Mouse (Mus musculus) midbrain, postnatal 0 days (tissue): ENCODE measurements around the gene Lin28b. TPM values are rescaled to one million over a fixed set of nuclear protein-coding genes. Genes with fewer than 3 reads are reported as not detected.

Experiments
- ATAC-seq: fragments of 200-750 bp; cut with Nextera tagmentation; 2 replicates; pipeline ENCODE4 v1.8.0; 2017; ENCODE audit warnings: moderate number of reproducible peaks, mild to moderate bottlenecking, moderate TSS enrichment, moderate library complexity; ENCODE audit not compliant: low FRiP score
- DNase-seq: peaks from one replicate; pipeline ENCODE4 v3.0.0-alpha.2; 2015; ENCODE audit warnings: low spot score
- H3K27ac ChIP-seq: fragments of 300-500 bp; sonication (generic); 2 replicates; pipeline ENCODE4 v1.5.1; 2014; ENCODE audit warnings: low read depth, mild to moderate bottlenecking, low read length, mixed read lengths
- H3K27me3 ChIP-seq: fragments of 300-500 bp; sonication (generic); 2 replicates; pipeline ENCODE4 v1.6.1; 2014; ENCODE audit warnings: low read length, control low read depth, mixed read lengths; ENCODE audit not compliant: insufficient read depth
- H3K36me3 ChIP-seq: fragments of 300-500 bp; sonication (generic); 2 replicates; pipeline ENCODE4 v1.6.1; 2014; ENCODE audit warnings: low read length, control low read depth, mixed read lengths; ENCODE audit not compliant: insufficient read depth
- H3K4me1 ChIP-seq: fragments of 300-500 bp; sonication (generic); 2 replicates; pipeline ENCODE4 v1.6.1; 2014; ENCODE audit warnings: mild to moderate bottlenecking, control low read depth, antibody characterized with exemption, low read length, mixed read lengths; ENCODE audit not compliant: insufficient read depth
- H3K4me2 ChIP-seq: fragments of 300-500 bp; sonication (generic); 2 replicates; pipeline ENCODE4 v1.6.1; 2014; ENCODE audit warnings: low read depth, mild to moderate bottlenecking, low read length, mixed read lengths; ENCODE audit not compliant: poor library complexity, severe bottlenecking
- H3K4me3 ChIP-seq: fragments of 300-500 bp; sonication (generic); 2 replicates; pipeline ENCODE4 v1.5.1; 2014; ENCODE audit warnings: low read depth, mild to moderate bottlenecking, low read length, moderate library complexity
- H3K9ac ChIP-seq: fragments of 300-500 bp; sonication (generic); replicated peaks from 2 replicates; pipeline ENCODE4 v1.6.1; 2014; ENCODE audit warnings: mild to moderate bottlenecking, low read length, moderate library complexity, mixed read lengths; ENCODE audit not compliant: poor library complexity, severe bottlenecking
- H3K9me3 ChIP-seq: fragments of 300-500 bp; sonication (generic); 2 replicates; pipeline ENCODE4 v1.6.1; 2016; ENCODE audit warnings: low read length, control low read depth
- CTCF ChIP-seq: IDR thresholded peaks from 2 replicates; pipeline ENCODE4 v1.5.1; 2016; ENCODE audit warnings: antibody characterized with exemption, mild to moderate bottlenecking
- WGBS: fragments of 180-500 bp; shearing (Covaris S2); extraction: QIAGEN DNeasy Blood & Tissue Kit; methylation state at CpG from one replicate; pipeline ENCODE4 v1.1.7; 2014; 5-methylcytosine and 5-hydroxymethylcytosine counted together
- polyA plus RNA-seq: library from polyadenylated mRNA; unstranded; fragments of >200 nt; fragmentation: Nextera tagmentation; extraction: Ambion mirVana; gene quantifications from 2 replicates; pipeline ENCODE4 v1.2.1, GENCODE M21; 2015
- total RNA-seq: library from RNA; depleted of rRNA; stranded (reverse); fragments of >200 nt; gene quantifications from 2 replicates; pipeline ENCODE4 v1.2.3, GENCODE M21; 2014

Gene Lin28b
- total and polyA plus RNA-seq, 2 experiments from 2014 or later, result 4.4 to 9.0 TPM

DNA sequence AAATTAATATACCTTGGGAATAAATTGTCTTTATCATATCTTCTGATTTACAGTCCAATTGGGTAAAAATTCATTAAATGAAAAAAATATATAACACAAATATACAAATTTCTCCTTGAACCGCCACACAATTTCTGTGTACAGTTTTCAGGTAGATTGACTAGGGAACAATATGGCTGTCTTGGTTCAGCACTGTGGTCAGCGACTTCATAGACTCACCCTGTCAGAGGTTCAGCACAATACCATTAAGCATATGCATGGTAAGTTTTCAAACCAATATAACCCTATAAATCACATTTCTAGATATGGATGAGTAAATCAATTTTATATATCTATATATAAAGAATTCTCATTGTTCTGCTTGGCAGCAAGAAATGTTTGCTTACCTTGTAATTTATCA is 3.0 kb downstream of the Lin28b start:
- TF ChIP-seq CTCF, result no peak
- 77% methylated on average over 2 of the region's 2 CpGs for WGBS
- ATAC-seq, result no peak

DNA sequence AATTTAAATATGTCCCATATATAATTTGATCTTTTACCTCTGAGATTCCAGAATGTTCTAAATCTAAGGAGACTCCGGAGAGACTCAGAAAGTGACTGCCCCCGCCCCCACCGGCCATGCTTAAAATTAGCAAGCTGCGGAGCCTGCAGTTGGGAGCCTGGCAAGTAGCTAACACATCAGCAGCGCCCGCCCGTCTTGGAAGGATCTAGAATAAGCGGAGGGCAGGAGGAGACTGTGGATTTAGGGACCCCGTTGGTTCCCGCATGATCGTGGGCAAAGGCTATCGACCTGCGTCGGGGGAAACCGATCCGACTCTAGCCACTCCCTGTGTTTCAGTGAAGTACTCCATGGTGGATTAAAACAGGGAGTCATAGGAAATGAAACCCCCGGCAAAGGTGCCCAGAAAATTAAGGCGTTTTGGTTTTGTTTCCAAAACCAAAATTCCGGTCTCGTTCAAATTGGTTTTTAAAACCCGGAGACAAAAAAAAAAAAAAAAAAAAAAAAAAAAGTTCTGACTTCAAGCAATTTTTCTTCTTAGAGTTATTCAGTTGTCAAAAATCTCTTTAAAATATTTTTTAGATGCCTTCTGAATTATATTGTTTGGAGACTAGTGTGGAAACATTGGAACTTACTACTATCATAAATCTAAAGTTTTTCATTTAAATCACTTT is 12.4 kb downstream of the Lin28b start:
- no peak overlapping the region for H3K9ac ChIP-seq
- 5% methylated on average over 21 of the region's 21 CpGs for WGBS
- TF ChIP-seq CTCF, result no peak
- ATAC-seq (no peak), DNase-seq (peak; percentile 2)
- H3K27me3 ChIP-seq, result peaks cover 6% of the 10 kb centered on the region
- peak overlapping the region; percentile 14; the same call in 1 of the 2 replicates for H3K4me3 ChIP-seq
- no peaks in the 10 kb centered on the region for H3K36me3 ChIP-seq
- peak overlapping the region; percentile 26 for H3K4me2 ChIP-seq
- H3K9me3 ChIP-seq, result no peaks in the 10 kb centered on the region
- no peak overlapping the region for H3K27ac ChIP-seq
- H3K4me1 ChIP-seq, result no peaks in the 10 kb centered on the region

More for the DNA sequence above, 3.0 kb downstream of the Lin28b start:
- no peak overlapping the region for H3K4me3 ChIP-seq
- DNase-seq, result no peak
- H3K4me1 ChIP-seq, result no peaks in the 10 kb centered on the region
- no peak overlapping the region for H3K4me2 ChIP-seq
- H3K36me3 ChIP-seq, result no peaks in the 10 kb centered on the region
- H3K9me3 ChIP-seq, result no peaks in the 10 kb centered on the region
- H3K27me3 ChIP-seq, result no peaks in the 10 kb centered on the region
- no peak overlapping the region for H3K27ac ChIP-seq
- no peak overlapping the region for H3K9ac ChIP-seq

DNA sequence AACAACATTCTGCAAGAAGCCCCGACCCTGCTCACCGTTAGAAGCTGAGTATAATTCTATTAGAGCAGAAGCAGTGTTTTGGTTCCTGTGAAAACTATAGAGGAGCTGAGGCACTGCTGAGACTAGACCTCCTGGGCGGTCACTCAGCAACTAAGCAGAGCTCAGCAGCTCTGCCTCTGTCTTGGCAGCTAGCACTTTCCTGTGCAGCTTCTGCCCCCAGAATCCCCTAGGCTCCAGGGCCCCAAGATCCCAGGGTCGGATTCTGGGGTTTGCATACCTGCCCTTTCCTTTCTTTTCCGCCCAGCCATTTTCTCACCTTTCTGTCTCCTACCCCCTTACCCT is 13.1 kb downstream of the Lin28b start:
- 22% methylated on average over 5 of the region's 5 CpGs for WGBS
- Histone ChIP-seq H3K27me3 (peaks cover 6% of the 10 kb centered on the region), H3K4me3 (no peak overlapping the region), H3K4me2 (no peak overlapping the region), H3K27ac (no peak overlapping the region), H3K36me3 (no peaks in the 10 kb centered on the region), H3K4me1 (no peaks in the 10 kb centered on the region), H3K9me3 (no peaks in the 10 kb centered on the region), H3K9ac (no peak overlapping the region)
- ATAC-seq (no peak), DNase-seq (no peak)
- no peak for TF ChIP-seq CTCF

DNA sequence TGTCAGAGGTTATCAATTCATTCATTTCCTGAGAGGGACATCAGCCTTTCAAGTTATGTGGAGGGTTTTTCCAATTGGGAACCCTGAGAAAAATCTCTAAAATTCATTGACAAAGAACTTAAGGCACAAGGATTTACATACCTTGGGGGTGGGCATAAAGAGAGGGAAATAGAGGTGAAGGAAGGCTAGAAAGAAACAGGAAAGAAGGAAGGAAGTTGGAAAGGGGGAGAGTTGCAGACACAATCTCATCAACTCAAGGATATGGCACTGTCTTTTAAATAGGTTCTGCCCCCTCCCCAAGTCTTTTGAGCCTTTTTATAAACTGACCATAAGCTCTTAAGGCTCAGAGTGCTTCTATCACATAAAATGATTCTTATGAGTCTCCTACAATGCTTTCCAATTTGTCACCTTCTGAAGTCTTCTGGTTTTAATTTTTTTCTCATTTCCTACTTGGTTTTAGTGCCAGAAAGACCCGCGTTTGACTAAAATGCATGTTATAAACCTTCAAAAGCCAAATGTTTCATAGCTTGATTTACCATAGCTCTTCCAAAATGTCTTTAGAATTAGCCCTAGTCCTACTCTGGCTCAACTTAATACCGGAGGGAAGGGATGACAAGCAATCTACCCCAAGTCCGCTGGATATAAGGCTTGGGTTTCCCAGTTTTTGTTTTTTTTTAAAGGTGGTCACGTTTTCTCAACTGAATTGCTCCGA is 13.6 kb downstream of the Lin28b start:
- no peak for DNase-seq
- Histone ChIP-seq H3K9me3 (no peaks in the 10 kb centered on the region), H3K4me2 (no peak overlapping the region), H3K9ac (no peak overlapping the region), H3K27me3 (peaks cover 6% of the 10 kb centered on the region), H3K27ac (no peak overlapping the region), H3K36me3 (no peaks in the 10 kb centered on the region), H3K4me3 (no peak overlapping the region), H3K4me1 (no peaks in the 10 kb centered on the region)
- 33% methylated on average over 6 of the region's 6 CpGs for WGBS
- ATAC-seq, result no peak
- TF ChIP-seq CTCF, result no peak

DNA sequence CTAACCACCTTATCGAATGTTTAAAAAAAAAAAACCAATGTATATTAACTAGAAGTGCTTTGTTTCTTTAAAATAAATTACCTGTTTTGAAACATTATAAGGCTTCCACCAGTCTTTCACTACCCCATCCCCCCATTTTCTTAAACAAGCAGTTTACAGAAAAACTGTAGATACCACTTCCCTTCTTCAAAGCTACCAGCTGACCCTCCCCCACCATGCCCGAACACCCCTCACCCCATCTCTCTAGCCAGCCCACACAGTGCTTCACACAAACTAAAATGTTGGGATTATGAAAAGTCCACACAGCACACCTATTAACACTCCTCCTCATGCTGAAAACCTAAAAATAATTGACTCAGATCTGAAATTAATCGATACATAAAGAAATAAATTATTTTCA is 14.9 kb downstream of the Lin28b start:
- peaks cover 6% of the 10 kb centered on the region for H3K27me3 ChIP-seq
- WGBS, result 32% methylated on average over 3 of the region's 3 CpGs
- DNase-seq, result no peak

DNA sequence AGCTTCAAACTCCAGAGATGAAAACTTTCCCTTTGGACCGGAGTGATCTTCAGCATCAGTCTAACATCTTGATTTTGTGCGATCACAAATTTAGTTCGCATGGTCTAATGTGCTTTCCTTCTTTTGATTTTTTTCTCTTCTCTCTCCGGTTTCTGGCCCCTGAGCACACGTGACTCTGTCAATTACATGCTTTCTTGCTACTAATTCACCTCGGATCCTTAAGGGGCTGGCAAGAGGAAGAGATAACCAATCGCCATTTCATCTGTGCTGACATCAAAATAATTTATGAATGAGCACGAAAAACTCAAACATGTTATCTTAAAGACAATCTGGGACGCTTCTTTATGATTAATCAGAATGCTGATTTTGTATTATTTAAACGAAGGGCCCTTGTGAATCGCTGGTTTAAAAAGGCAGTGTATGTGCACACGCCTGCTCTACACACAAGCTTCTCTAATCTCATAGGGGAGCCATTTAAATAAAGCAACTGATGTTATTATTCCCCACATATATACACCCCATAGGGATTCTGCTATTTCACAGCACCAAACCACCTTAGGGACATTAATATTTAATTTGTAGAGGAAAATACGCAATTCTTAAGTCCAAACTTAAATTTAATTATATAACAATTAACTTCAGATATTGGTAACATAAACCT is 16.0 kb downstream of the Lin28b start:
- no peak overlapping the region for H3K27ac ChIP-seq
- H3K4me3 ChIP-seq, result peak overlapping the region; percentile 27
- H3K4me1 ChIP-seq, result no peaks in the 10 kb centered on the region
- peaks cover 6% of the 10 kb centered on the region for H3K27me3 ChIP-seq
- H3K9me3 ChIP-seq, result no peaks in the 10 kb centered on the region
- TF ChIP-seq CTCF, result no peak
- WGBS, result 9% methylated on average over 13 of the region's 13 CpGs
- no peak overlapping the region for H3K9ac ChIP-seq
- DNase-seq (peak; percentile 35), ATAC-seq (no peak)
- H3K4me2 ChIP-seq, result peak overlapping the region; percentile 37
- H3K36me3 ChIP-seq, result no peaks in the 10 kb centered on the region

More for the DNA sequence above, 14.9 kb downstream of the Lin28b start:
- H3K9me3 ChIP-seq, result no peaks in the 10 kb centered on the region
- no peaks in the 10 kb centered on the region for H3K4me1 ChIP-seq
- H3K36me3 ChIP-seq, result no peaks in the 10 kb centered on the region
- no peak; the same call in 1 of the 2 replicates for ATAC-seq
- no peak overlapping the region for H3K4me3 ChIP-seq
- H3K4me2 ChIP-seq, result no peak overlapping the region
- no peak overlapping the region for H3K27ac ChIP-seq
- no peak overlapping the region for H3K9ac ChIP-seq
- no peak for TF ChIP-seq CTCF
